Mouse (Mus musculus) liver, adult 2 months (tissue): ENCODE results near the gene Slc39a11. TPM values are rescaled to one million over a fixed set of nuclear protein-coding genes. Genes with fewer than 3 reads are reported as not detected.

Experiments used
- DNase-seq: peaks from one replicate; pipeline ENCODE4 v3.0.0-alpha.2; 2011; ENCODE audit warnings: low read depth, low spot score; ENCODE audit errors: extremely low read depth
- H3K27ac ChIP-seq: fragments of 200-500 bp; replicated peaks from 2 replicates; pipeline ENCODE4 v1.5.1; 2012; ENCODE audit warnings: low read depth, mild to moderate bottlenecking, control low read depth, inconsistent platforms, low read length; ENCODE audit not compliant: insufficient read depth
- H3K27me3 ChIP-seq: fragments of 200-500 bp; 2 replicates; pipeline ENCODE4 v1.6.1; 2012; ENCODE audit warnings: mild to moderate bottlenecking, moderate library complexity, low read length, inconsistent platforms; ENCODE audit not compliant: control insufficient read depth, insufficient read depth
- H3K36me3 ChIP-seq: fragments of 200-500 bp; 2 replicates; pipeline ENCODE4 v1.6.1; 2012; ENCODE audit warnings: low read length, inconsistent platforms; ENCODE audit not compliant: control insufficient read depth, insufficient read depth
- H3K4me1 ChIP-seq: fragments of 200-500 bp; 2 replicates; pipeline ENCODE4 v1.6.1; 2011; ENCODE audit warnings: low read length; ENCODE audit not compliant: control insufficient read depth, insufficient read depth
- H3K4me3 ChIP-seq: fragments of 200-500 bp; 2 replicates; pipeline ENCODE4 v1.5.1; 2011; ENCODE audit warnings: low read depth, mild to moderate bottlenecking, control low read depth, low read length, moderate library complexity; ENCODE audit not compliant: insufficient read depth
- H3K79me2 ChIP-seq: fragments of 200-500 bp; 2 replicates; pipeline ENCODE4 v1.6.1; 2012; ENCODE audit warnings: inconsistent platforms, mild to moderate bottlenecking, low read length, moderate library complexity; ENCODE audit not compliant: control insufficient read depth, insufficient read depth
- H3K9ac ChIP-seq: fragments of 200-500 bp; 2 replicates; pipeline ENCODE4 v1.6.1; 2012; ENCODE audit warnings: low read depth, mild to moderate bottlenecking, control low read depth, inconsistent platforms, low read length
- CTCF ChIP-seq: fragments of 200-500 bp; IDR thresholded peaks from 2 replicates; pipeline ENCODE4 v1.5.1; 2011; ENCODE audit warnings: low read depth, low read length, control low read depth
- POLR2A ChIP-seq: fragments of 200-500 bp; IDR thresholded peaks from 2 replicates; pipeline ENCODE4 v1.6.1; 2011; ENCODE audit warnings: low read length, control low read depth; ENCODE audit not compliant: insufficient read depth; ENCODE audit errors: extremely low read depth
- WGBS: fragments of 180-500 bp; shearing (Covaris S2); methylation state at CpG from one replicate; pipeline ENCODE4 v1.1.7; 2018; 5-methylcytosine and 5-hydroxymethylcytosine counted together
- polyA plus RNA-seq: library from polyadenylated mRNA; depleted of rRNA; stranded (reverse); fragments of >200 nt; gene quantifications from 2 replicates; pipeline ENCODE4 v1.2.3, GENCODE M21; 2012
- total RNA-seq: library from RNA; depleted of rRNA; stranded (reverse); fragments of >200 nt; gene quantifications from 2 replicates; pipeline ENCODE4 v1.2.3, GENCODE M21; 2014

Slc39a11 gene
- total and polyA plus RNA-seq, 2 experiments = 18.8 to 22.8 TPM

DNA sequence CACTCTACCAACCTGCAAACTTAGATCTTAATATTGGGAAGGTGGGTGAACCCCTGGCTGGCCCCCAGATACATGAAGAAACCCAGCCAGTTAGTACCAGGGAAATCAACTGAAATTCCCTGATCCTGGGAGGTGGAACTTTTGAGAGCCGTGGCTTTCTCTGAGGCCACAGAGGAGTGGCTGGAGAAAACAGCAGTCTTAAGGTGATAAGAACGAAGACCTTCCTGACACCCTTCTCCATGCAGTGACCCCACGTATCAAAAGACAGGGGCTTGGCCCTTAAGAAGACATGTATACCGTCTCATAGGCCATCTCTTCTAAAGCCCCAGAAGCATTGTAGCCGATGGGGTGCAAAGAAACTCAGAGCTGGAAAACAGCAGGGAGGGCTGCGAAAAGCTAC, 146.9 kb downstream of the Slc39a11 start:
- TF ChIP-seq POLR2A (no peak), CTCF (no peak)
- 93% methylated on average over 6 of the region's 6 CpGs for WGBS
- no peak overlapping the region for H3K27ac ChIP-seq

DNA sequence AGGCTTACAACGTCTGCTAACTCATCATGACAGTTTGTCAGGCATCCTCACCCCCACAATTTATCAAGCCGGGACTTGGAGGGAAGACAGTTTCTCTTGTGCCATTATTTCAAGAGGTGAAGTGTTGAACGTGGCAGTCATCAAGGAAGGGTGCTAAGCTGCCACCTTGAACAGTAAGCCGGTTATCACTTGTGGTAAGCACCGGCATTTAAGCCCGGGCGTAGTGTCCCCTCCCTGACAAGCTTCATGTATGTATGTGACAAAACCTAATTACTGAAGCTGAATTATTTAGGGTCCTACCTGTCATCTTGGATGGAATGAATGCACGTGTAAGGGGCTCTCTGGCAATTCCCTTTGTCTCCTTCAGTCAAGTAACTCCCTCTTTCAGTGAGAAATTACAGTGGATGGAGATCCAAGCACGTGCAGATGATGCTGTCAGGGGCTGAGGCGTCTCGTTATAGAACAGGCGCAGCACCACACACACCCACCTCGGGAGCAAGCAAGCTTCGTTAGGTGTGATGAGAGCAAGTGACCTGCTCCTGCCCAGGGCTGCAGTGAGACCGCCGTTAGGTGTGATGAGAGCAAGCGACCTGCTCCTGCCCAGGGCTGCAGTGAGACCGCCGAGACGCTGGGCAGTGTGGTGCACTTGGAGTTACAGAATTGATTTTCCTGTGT, 149.1 kb downstream of the Slc39a11 start:
- WGBS = 87% methylated on average over 20 of the region's 20 CpGs
- no peak for TF ChIP-seq CTCF
- no peak for TF ChIP-seq POLR2A
- DNase-seq = no peak

More for the DNA sequence above, 146.9 kb downstream of the Slc39a11 start:
- H3K9ac ChIP-seq = no peak overlapping the region
- no peaks in the 10 kb centered on the region for H3K4me1 ChIP-seq
- no peak overlapping the region for H3K4me3 ChIP-seq
- H3K36me3 ChIP-seq = no peaks in the 10 kb centered on the region
- H3K79me2 ChIP-seq = no peaks in the 10 kb centered on the region
- H3K27me3 ChIP-seq = no peaks in the 10 kb centered on the region
- no peak for DNase-seq

DNA sequence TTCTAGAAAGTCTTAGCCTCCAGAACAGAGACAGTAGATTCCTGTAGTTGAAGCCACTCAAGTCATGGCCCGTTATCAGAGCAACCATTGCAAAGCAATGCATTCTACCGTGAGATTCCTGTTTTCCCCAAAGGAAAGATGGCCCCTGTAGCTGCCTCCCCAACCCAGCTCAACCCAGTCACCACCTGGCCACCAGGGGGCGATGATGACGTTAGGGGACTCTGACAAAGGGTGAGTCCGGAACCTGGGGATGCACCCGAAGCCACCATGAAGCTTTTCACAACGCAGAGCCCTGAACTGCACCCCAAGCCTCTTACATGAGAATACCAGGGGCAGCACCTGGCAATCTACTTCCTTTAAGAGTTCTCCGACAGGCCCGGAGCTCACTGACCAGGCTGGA, 151.0 kb downstream of the Slc39a11 start:
- Histone ChIP-seq H3K36me3 (no peaks in the 10 kb centered on the region), H3K27me3 (no peaks in the 10 kb centered on the region), H3K4me1 (no peaks in the 10 kb centered on the region), H3K27ac (no peak overlapping the region), H3K79me2 (no peaks in the 10 kb centered on the region), H3K4me3 (no peak overlapping the region), H3K9ac (no peak overlapping the region)
- TF ChIP-seq CTCF (peak; percentile 89), POLR2A (no peak)
- DNase-seq = peak; percentile 23
- 59% methylated on average over 9 of the region's 9 CpGs for WGBS

More for the DNA sequence above, 149.1 kb downstream of the Slc39a11 start:
- Histone ChIP-seq H3K27me3 (no peaks in the 10 kb centered on the region), H3K79me2 (no peaks in the 10 kb centered on the region), H3K36me3 (no peaks in the 10 kb centered on the region), H3K27ac (no peak overlapping the region), H3K9ac (no peak overlapping the region), H3K4me1 (no peaks in the 10 kb centered on the region), H3K4me3 (no peak overlapping the region)

DNA sequence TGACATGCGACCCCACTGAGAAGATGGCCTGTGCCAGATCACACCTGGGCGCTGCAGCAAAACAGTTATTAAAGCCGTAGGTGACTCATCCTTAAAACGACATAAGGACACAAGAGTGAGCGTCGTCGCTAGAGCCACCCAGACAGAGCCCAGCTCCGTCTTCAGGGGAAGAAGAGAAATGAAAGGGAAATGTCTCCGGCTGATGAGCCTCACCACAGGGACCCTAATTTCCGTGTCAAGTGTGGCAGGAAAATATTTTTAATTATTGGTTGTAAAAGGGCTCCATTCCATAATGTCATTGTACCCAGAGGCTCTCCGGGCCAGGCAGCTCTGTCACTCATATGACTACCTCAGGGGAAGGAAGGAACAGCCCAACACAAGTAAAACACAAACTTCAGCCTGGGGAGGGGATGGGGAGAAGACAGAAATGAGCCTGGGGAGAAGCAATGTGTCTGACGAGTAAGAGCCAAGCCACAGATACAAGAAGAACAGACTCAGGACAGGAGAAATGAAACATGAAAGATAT, 155.8 kb downstream of the Slc39a11 start:
- WGBS = 92% methylated on average over 12 of the region's 12 CpGs
- Histone ChIP-seq H3K4me1 (no peaks in the 10 kb centered on the region), H3K27me3 (no peaks in the 10 kb centered on the region), H3K4me3 (no peak overlapping the region), H3K27ac (no peak overlapping the region), H3K36me3 (no peaks in the 10 kb centered on the region), H3K9ac (no peak overlapping the region), H3K79me2 (no peaks in the 10 kb centered on the region)
- no peak for DNase-seq
- no peak for TF ChIP-seq POLR2A
- no peak for TF ChIP-seq CTCF

DNA sequence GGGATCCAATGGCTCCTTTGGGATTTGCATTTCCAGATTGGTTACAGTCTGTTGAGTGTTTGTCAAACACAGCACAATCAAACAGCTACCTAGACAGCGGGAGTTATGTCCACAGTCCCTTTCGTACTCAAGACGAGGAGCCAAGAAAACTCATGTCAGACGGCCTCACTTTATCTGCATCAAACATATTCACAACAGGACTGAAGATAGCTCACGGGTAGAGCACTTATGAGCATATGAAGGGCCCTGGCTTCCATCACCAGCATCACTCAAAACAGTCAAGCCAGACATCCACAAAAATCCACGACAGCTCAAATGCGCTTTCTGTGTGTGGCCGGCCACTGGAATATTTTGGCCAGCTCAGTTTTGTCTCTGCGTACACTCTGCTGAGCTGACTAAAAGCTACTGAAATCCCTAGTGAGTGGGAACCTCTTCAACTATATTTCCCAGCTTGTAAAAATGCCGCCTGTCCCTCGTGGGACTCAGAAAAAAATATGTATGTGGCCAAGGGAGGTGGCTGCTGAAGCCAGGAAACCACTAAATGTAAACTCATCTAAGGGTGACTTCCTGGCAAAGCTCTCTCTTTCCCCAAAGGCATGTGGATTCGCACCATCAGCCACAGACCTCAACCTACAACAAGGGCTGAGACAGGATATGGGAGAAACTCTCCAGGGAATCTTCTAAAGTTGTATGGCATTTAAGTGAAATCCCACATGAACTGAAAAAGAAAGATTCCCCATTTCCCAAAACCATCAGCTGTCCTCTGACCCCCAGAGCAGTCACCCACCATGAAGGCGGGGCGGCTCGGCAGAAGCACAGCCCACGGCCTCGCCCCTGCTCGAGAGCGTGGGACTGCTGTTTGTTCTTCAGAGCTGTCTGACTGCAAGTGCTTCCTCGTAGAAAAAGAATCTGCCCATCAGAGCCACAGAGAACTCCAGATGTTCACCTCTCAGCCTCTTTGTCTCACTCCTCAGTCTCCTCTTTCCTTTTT, 159.1 kb downstream of the Slc39a11 start:
- Histone ChIP-seq H3K4me1 (no peaks in the 10 kb centered on the region), H3K36me3 (no peaks in the 10 kb centered on the region), H3K27me3 (no peaks in the 10 kb centered on the region), H3K79me2 (no peaks in the 10 kb centered on the region), H3K4me3 (no peak overlapping the region), H3K27ac (no peak overlapping the region), H3K9ac (no peak overlapping the region)
- no peak for TF ChIP-seq POLR2A
- WGBS = 91% methylated on average over 20 of the region's 20 CpGs
- DNase-seq = no peak
